Mouse (Mus musculus) frontal cortex, postnatal 36 days (tissue): Measurements from ENCODE around the gene Ankrd10.
"Not testable (repeated sequence)": the region's sequence is repeated elsewhere in the genome, so short reads cannot be mapped to it uniquely, and the experiment has no call there.

Experiments
- DNase-seq, 2 experiments: peaks; one replicate each; pipeline ENCODE4 v3.0.0; 2022; ENCODE audit warnings: low spot score in 2 of 2

Gene Ankrd10

GRCm38 (mm10) chr8:11635611-11636081 lies at the start of gene Ankrd10:
Ankrd10 (minus strand) TSS chr8:11635757.
- DNase-seq = peak; percentile 94

DNA sequence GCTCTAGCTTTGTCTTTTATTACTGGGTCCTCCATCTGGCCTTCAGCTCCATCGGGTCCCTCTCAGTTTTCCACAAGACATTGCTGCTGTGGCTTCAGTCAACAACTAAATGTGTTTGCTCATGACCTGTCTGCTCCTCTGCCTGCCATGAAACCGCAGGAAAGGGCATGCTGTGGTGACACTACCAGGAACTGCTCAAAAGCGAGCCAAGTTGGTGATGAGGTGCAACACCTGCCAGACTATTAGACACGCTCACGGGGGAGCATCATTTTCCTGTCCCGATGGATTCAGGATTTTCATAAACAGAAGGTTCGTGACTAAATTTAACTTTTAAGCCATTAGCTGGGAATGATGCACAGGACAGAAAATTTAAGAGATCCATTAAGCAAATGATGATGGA lies 49.0 kb upstream of the Ankrd10 start:
- DNase-seq = no peak

- no peak for DNase-seq
Observed at GRCm38 (mm10) chr8:11668308-11668707, 32.8 kb upstream of the Ankrd10 start.

- DNase-seq = not testable (repeated sequence)
Observed at GRCm38 (mm10) chr8:11666023-11666716, 30.6 kb upstream of the Ankrd10 start.

- no peak for DNase-seq
Observed at GRCm38 (mm10) chr8:11661969-11662368, 26.4 kb upstream of the Ankrd10 start.

GRCm38 (mm10) chr8:11650021-11650420 lies 14.5 kb upstream of the Ankrd10 start:
- DNase-seq = no peak

GRCm38 (mm10) chr8:11643123-11643522 lies 7.6 kb upstream of the Ankrd10 start:
- no peak for DNase-seq

DNA sequence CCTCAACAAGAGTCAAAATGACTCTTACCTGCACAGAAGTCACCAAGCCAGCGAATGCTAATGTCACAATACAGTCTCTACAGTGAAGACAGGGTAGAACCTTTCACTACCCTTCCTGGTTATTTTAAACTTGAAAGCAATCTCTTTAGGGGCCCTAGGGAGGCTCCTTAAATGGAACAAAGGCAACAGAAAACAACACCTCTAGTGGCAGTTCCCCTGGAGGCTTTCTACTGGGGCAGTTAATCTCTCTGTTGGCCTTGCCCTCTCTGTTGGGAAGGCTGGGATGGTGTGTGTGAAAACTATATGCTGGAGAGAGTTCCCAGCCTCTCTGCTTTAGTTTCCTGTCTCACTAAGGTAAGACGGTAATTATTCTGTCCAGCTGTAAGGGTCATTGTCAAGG lies 5.0 kb upstream of the Ankrd10 start:
- DNase-seq = no peak

DNA sequence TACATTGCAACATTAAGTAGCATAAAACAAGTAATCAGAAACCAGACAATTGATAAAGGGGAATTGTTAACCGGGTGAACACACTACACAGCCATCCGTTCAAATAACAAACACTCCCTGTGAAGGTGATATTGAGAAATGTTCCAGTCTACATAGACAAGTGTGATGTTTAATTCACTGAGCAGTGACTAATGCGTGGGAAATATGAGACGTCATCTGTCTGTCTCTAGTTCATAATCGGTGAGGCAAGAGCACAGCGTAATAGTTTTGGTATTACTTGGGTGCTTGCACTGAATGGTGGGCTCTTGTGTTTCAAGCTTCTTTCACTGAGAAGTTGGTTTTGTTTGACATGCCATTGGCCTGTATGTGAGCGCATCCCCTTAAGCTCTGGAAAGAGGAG lies 2.0 kb upstream of the Ankrd10 start:
- no peak for DNase-seq

GRCm38 (mm10) chr8:11636324-11637057 lies 934 bp upstream of the Ankrd10 start:
- peak; percentile 67 to 82 for DNase-seq

- DNase-seq = peak; percentile 80 to 81
Observed at GRCm38 (mm10) chr8:11635012-11635577, 462 bp downstream of the Ankrd10 start.

DNA sequence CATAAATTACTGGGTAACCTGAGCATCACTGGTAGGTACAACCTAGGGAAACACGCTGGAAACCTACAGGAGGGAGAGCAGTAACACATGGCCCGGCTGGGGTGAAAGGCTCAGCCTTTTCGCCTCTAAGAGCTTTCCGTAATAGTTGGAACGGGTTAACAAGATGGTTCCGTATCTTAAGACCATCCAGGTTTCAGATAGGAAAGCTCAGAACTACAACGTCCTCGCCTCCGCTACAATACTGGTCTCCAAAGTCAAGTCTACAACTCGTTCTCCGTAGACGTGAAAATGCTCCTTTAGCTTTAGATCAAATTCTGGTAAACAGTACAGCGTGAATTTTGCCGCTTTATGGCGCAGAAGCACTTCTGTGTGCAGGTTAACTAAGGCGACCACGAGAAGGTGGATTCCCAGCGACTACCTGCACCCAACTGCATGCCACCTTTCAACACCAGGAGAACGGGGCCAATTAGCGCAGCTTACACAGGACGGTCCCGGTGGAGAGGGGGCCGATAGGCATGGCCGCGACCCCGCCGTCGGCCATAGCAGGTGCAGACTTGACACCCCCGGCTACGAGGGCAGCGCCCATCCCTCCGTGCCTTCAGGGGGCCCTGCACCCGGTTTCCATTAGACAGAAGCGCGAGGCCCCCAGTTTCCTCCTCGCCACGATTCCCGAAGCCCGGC lies 1.1 kb downstream of the Ankrd10 start:
- peak in 1 of 2 experiments; percentile 14 for DNase-seq

GRCm38 (mm10) chr8:11633414-11633813 lies 2.1 kb downstream of the Ankrd10 start:
- no peak for DNase-seq

- DNase-seq = no peak
Observed at GRCm38 (mm10) chr8:11632406-11632805, 3.2 kb downstream of the Ankrd10 start.

- DNase-seq = no peak
Observed at GRCm38 (mm10) chr8:11629206-11629605, 6.4 kb downstream of the Ankrd10 start.

DNA sequence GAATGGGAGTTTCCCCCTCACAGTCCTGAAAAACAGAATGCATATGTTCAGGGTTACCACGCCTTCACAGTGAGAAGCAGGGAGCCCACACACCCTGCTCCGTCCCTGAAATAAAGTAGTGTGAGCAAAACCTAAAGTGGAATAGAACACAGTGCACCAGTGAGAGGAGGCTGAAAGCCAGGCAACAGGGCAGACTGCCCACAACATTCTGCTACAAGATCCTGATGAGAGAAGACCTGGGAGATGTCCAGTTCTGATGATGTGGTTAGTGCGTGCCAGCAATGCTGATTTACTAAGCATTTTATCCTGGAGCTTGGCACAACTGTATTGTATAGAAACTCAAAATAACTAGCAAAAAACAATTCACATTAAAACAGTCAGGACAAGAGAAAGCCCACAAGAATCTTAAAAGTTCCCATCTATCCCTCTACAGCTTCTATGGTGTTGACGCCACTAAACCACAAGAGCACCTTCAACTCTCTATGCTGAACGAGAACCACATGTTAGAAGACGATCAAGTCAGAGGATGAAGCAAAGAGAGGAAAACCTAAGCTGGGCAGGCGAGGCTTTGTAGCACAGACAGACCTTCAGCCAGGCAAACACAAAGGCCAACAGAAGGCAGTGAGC lies 6.9 kb downstream of the Ankrd10 start:
- peak; percentile 55 to 59 for DNase-seq

DNA sequence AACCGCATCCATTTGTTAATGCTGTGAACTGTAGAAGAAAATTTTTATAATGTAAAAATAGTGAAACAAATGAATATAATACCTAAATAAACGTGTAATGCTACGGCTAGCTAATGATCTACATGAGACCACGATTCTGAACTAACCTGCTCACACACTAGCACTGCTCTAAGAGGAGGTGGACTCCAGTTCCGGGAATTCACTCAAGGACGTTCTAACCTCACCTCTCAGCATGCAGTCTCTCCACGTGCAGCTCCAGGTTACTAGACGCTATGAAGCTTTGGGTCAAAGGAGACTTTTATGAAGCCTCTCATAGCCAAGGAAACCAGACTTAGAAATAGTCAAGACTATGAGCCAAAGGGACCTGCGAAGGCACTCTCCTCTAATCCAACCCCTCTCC lies 7.8 kb downstream of the Ankrd10 start:
- no peak for DNase-seq

DNA sequence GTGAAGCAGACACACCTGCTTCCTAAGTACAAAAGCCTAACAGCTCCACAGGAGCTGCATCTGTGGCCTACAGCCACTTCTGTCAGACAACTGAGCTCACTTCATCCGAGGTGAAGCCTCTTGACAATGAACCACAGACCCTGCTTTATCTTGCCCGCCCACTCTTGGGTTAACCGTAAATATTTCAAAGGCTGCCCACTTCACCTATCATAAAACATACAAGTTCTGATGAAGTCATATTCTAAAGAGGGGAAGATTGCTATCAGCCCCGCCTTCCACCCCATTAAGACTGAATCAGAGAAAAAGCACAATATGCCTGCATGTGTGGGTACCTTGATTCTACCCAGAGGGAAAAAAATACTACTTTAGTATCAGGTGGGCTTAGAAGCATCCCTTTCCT lies 10.5 kb downstream of the Ankrd10 start:
- DNase-seq = no peak

- no peak for DNase-seq
Observed at GRCm38 (mm10) chr8:11619091-11619490, 16.5 kb downstream of the Ankrd10 start.

- DNase-seq = peak in 1 of 2 experiments; percentile 20
Observed at GRCm38 (mm10) chr8:11618063-11618462, 17.5 kb downstream of the Ankrd10 start.

GRCm38 (mm10) chr8:11616294-11616693 lies 19.3 kb downstream of the Ankrd10 start:
- DNase-seq = peak; percentile 37 to 39
